Mouse (Mus musculus): Measurements from ENCODE around the gene Mex3d. TPM values are rescaled to one million over a fixed set of nuclear protein-coding genes. Genes with fewer than 3 reads are reported as not detected.

Mex3d gene
- polyA plus RNA-seq, 1 experiment: 13.4 TPM

DNA sequence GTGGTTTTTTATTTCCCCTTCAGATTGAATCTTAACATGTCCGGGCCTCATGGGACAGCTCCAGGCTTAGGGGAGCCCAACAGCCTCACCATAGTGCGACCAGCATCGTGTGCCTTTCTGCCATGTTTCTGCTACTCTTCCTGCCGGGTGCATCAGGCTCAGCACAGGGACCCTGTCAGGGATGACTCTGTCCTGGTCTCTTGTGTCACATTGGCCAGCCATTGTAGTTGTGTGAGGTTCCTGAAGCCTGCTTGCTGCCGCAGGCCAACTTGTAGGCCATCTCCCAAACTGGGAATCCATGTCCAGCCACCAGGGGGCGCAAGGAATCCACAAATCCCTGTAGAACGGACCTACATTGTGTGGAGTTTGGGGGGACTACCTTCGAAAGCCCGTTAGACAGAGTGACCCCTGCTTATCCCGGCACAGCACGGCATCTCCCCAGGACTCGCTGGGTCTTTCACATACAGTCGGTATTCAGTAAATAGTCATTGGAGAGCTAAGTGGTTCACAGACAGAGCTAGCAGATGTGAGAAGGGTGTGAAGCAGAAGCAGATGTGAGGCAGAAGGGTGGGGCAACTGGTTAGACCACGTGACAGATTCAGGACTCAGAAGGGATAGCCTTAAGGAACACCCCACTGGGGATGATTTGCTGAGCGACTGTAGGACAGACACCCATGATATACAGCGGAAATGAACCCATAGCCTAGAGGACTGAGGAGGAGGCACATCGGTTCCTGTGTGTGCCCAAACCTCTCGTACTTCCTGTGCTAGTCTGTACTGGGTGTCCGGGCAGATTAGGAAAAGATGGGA is 47.3 kb downstream of the Mex3d start:
- H3K4me1 ChIP-seq (ENCODE audit: control insufficient read depth, insufficient read depth, insufficient read length): peaks cover 25% of the 10 kb centered on the region

DNA sequence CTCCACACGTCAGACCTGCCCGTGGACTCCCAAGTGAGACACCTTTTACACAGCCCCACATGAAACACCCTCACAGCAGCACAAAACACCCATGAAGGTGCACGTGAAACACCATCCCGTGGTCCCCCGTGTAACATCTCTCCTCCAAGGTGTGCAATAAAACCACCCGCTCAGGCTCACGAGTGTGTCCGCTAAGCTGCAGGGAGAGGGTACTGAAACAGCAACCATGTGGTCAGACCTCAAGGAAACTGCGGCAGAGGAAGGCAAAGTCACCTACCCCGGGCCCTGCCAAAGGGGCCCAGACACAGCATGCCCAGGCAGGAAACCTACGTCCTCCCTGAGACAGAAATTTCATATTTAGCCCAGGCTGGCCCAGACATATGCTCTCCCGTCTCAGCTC is 51.2 kb downstream of the Mex3d start:
- Histone ChIP-seq H3K36me3 (ENCODE audit: control insufficient read depth, insufficient read depth, low read length) (no peaks in the 10 kb centered on the region), H3K27ac (ENCODE audit: insufficient read depth, low read length) (no peak overlapping the region), H3K4me3 (ENCODE audit: extremely low read depth, insufficient read depth, insufficient read length) (no peak overlapping the region), H3K27me3 (ENCODE audit: control insufficient read depth, insufficient read depth, low read length) (peaks cover under 1% of the 10 kb centered on the region; the same call in 1 of the 2 replicates), H3K4me1 (ENCODE audit: control insufficient read depth, insufficient read depth, insufficient read length) (peaks cover 3% of the 10 kb centered on the region; the same call in 1 of the 2 replicates)
- 56% methylated on average over 12 of the region's 12 CpGs for WGBS
- TF ChIP-seq POLR2A (IDR thresholded peaks at IDR 0.05; ENCODE audit: low read depth, low read length) (no peak), CTCF (IDR thresholded peaks at IDR 0.05; ENCODE audit: extremely low read depth, insufficient read depth, insufficient read length, insufficient replicate concordance) (no peak)
- no peak for DNase-seq (ENCODE audit: low read depth in 1 of 2, low spot score in 2 of 2)

More for the DNA sequence above, 47.3 kb downstream of the Mex3d start:
- TF ChIP-seq CTCF (IDR thresholded peaks at IDR 0.05; ENCODE audit: extremely low read depth, insufficient read depth, insufficient read length, insufficient replicate concordance) (peak; percentile 67; the same call in 1 of the 2 replicates), POLR2A (IDR thresholded peaks at IDR 0.05; ENCODE audit: low read depth, low read length) (no peak)
- WGBS: 14% methylated on average over 19 of the region's 19 CpGs
- DNase-seq (ENCODE audit: low read depth in 1 of 2, low spot score in 2 of 2): peak; percentile 59 to 78
- no peaks in the 10 kb centered on the region for H3K36me3 ChIP-seq (ENCODE audit: control insufficient read depth, insufficient read depth, low read length)
- H3K4me3 ChIP-seq (ENCODE audit: extremely low read depth, insufficient read depth, insufficient read length): no peak overlapping the region
- H3K27me3 ChIP-seq (ENCODE audit: control insufficient read depth, insufficient read depth, low read length): peaks cover 19% of the 10 kb centered on the region
- no peak overlapping the region for H3K27ac ChIP-seq (ENCODE audit: insufficient read depth, low read length)

DNA sequence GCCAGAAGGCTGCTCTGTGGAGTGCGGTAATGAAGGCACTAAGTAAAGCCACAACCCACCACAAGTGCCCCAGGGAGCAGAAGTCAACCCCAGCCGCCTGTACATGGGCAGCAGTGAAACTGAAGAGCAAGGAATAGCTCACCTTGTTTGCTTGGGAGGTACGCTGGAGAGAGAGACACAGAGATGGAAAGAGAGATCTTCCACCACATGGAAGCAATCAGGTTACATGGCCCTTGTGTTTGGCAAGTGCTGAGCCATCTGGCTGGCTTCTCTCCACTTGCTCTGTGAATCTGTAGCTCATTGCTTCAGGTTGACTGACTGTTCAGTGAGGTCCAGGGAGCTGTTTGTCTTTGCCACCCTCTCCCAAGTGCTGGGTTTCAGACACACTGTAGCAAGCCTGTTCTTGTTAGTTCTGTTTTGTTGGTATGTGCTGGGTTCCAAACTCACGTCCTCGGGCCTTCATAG is 54.9 kb downstream of the Mex3d start:
- TF ChIP-seq POLR2A (IDR thresholded peaks at IDR 0.05; ENCODE audit: low read depth, low read length) (no peak), CTCF (IDR thresholded peaks at IDR 0.05; ENCODE audit: extremely low read depth, insufficient read depth, insufficient read length, insufficient replicate concordance) (no peak)
- Histone ChIP-seq H3K4me3 (ENCODE audit: extremely low read depth, insufficient read depth, insufficient read length) (no peak overlapping the region), H3K4me1 (ENCODE audit: control insufficient read depth, insufficient read depth, insufficient read length) (no peaks in the 10 kb centered on the region; the same call in 1 of the 2 replicates), H3K36me3 (ENCODE audit: control insufficient read depth, insufficient read depth, low read length) (no peaks in the 10 kb centered on the region), H3K27me3 (ENCODE audit: control insufficient read depth, insufficient read depth, low read length) (no peaks in the 10 kb centered on the region), H3K27ac (ENCODE audit: insufficient read depth, low read length) (no peak overlapping the region; the same call in 1 of the 2 replicates)
- no peak for DNase-seq (ENCODE audit: low read depth in 1 of 2, low spot score in 2 of 2)
- WGBS: 72% methylated on average over 5 of the region's 5 CpGs

DNA sequence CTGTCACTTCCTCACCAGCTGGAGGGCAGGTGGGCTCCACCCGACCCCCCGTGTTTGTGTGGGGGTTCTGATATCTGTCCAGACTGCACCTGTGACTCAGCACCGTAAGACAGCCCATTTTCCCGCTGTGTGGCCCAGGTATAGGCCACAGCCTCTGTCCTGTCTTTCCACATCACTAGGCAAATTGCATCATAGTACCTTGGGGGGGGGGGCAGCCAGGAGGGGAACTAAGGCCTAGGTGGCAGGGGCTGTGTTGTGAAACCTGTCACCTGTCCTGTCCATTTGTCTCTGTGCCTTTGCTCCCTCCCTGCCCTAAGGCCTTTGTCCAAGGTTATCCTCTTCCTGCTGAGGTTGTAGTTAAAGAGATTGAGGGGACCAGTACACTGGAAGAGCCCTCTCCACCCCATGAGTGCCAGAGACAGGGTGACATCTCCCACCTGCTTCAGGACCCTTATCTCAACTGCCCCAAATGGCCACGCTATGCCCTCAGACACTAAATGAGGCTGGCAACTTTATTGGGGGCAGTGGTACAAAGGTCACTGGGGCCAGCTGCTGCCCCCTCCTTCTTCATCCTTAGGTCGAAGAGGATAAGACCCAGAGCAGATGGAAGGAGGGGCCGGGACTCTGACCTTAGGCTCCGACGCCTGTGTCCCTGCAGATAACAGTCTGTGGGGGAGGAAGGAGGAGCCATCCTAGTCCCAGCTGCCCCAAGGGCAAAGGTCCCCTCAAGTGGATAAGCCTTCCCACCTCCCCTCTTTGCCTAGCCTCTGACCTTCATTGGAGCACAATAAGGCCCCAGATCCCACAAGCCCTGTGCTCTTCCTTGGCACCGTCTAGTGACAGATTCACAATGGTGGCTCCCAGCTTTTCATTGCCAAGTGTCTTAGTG is 55.6 kb downstream of the Mex3d start:
- Histone ChIP-seq H3K27ac (ENCODE audit: insufficient read depth, low read length) (no peak overlapping the region; the same call in 1 of the 2 replicates), H3K4me3 (ENCODE audit: extremely low read depth, insufficient read depth, insufficient read length) (no peak overlapping the region), H3K27me3 (ENCODE audit: control insufficient read depth, insufficient read depth, low read length) (no peaks in the 10 kb centered on the region), H3K4me1 (ENCODE audit: control insufficient read depth, insufficient read depth, insufficient read length) (no peaks in the 10 kb centered on the region; the same call in 1 of the 2 replicates), H3K36me3 (ENCODE audit: control insufficient read depth, insufficient read depth, low read length) (no peaks in the 10 kb centered on the region)
- no peak for DNase-seq (ENCODE audit: low read depth in 1 of 2, low spot score in 2 of 2)
- TF ChIP-seq CTCF (IDR thresholded peaks at IDR 0.05; ENCODE audit: extremely low read depth, insufficient read depth, insufficient read length, insufficient replicate concordance) (no peak), POLR2A (IDR thresholded peaks at IDR 0.05; ENCODE audit: low read depth, low read length) (no peak)
- WGBS: 76% methylated on average over 10 of the region's 10 CpGs

DNA sequence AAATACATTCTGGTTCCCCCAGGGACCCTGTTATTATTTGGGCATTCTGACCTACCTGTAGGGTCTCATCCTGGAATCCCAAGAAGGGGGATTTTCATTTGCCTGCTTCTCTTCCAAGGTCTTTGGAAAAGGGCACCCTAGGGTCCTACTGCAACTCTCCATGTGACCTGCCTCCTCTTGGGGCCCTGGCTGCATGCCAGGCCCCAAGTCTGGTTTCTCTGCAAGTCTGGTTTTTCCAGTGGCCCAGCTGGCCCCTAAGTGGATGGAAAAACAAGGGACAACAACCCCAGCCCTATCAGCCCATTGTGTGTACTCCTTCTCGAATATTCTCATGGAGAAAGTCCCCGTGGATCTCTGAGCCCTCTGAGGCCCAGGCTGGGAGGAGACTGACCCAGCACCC is 56.6 kb downstream of the Mex3d start:
- no peak for TF ChIP-seq CTCF (IDR thresholded peaks at IDR 0.05; ENCODE audit: extremely low read depth, insufficient read depth, insufficient read length, insufficient replicate concordance)
- no peak for TF ChIP-seq POLR2A (IDR thresholded peaks at IDR 0.05; ENCODE audit: low read depth, low read length)
- H3K36me3 ChIP-seq (ENCODE audit: control insufficient read depth, insufficient read depth, low read length): no peaks in the 10 kb centered on the region
- no peak overlapping the region for H3K4me3 ChIP-seq (ENCODE audit: extremely low read depth, insufficient read depth, insufficient read length)
- no peaks in the 10 kb centered on the region; the same call in 1 of the 2 replicates for H3K4me1 ChIP-seq (ENCODE audit: control insufficient read depth, insufficient read depth, insufficient read length)
- no peak for DNase-seq (ENCODE audit: low read depth in 1 of 2, low spot score in 2 of 2)
- H3K27me3 ChIP-seq (ENCODE audit: control insufficient read depth, insufficient read depth, low read length): no peaks in the 10 kb centered on the region
- no peak overlapping the region for H3K27ac ChIP-seq (ENCODE audit: insufficient read depth, low read length)
- WGBS: 77% methylated on average over 2 of the region's 2 CpGs

Other genes with a start within 250 kb of the Mex3d start
- 592 and 782 TPM in 2 replicates for gene Atp5d, start 249.0 kb downstream of the Mex3d start, polyA plus RNA-seq (2012; rRNA removed)
- gene Cbarp, start 246.8 kb downstream of the Mex3d start, polyA plus RNA-seq (2012; rRNA removed): 11.9 and 13.4 TPM in 2 replicates
- gene Midn, start 239.4 kb downstream of the Mex3d start, polyA plus RNA-seq (2012; rRNA removed): 128 and 157 TPM in 2 replicates
- 144 and 151 TPM in 2 replicates for gene Cirbp, start 221.7 kb downstream of the Mex3d start, polyA plus RNA-seq (2012; rRNA removed)
- 10.8 TPM in 2 replicates for gene 1600002K03Rik, start 214.7 kb downstream of the Mex3d start, polyA plus RNA-seq (2012; rRNA removed)
- gene Efna2, start 208.2 kb downstream of the Mex3d start, polyA plus RNA-seq (2012; rRNA removed): 1.3 and 1.8 TPM in 2 replicates
- 35.1 and 42.8 TPM in 2 replicates for gene Mum1, start 161.2 kb downstream of the Mex3d start, polyA plus RNA-seq (2012; rRNA removed)
- 314 and 402 TPM in 2 replicates for gene Ndufs7, start 138.5 kb downstream of the Mex3d start, polyA plus RNA-seq (2012; rRNA removed)
- gene Gamt, start 126.6 kb downstream of the Mex3d start, polyA plus RNA-seq (2012; rRNA removed): 19.7 and 23.5 TPM in 2 replicates
- gene Dazap1, start 126.2 kb downstream of the Mex3d start, polyA plus RNA-seq (2012; rRNA removed): 66.8 and 74.5 TPM in 2 replicates
- 2,107 and 2,204 TPM in 2 replicates for gene Rps15, start 95.2 kb downstream of the Mex3d start, polyA plus RNA-seq (2012; rRNA removed)
- 0.68 and 1.00 TPM in 2 replicates for gene Apc2, start 91.7 kb downstream of the Mex3d start, polyA plus RNA-seq (2012; rRNA removed)
- gene 2310011J03Rik, start 67.1 kb downstream of the Mex3d start, polyA plus RNA-seq (2012; rRNA removed): 40.6 and 56.7 TPM in 2 replicates
- 6.2 and 10.0 TPM in 2 replicates for gene Pcsk4, start 58.2 kb downstream of the Mex3d start, polyA plus RNA-seq (2012; rRNA removed)
- gene Reep6, start 57.7 kb downstream of the Mex3d start, polyA plus RNA-seq (2012; rRNA removed): 2.1 and 2.5 TPM in 2 replicates
- 8.8 and 14.3 TPM in 2 replicates for gene Adamtsl5, start 39.2 kb downstream of the Mex3d start, polyA plus RNA-seq (2012; rRNA removed)
- 0.04 TPM in 1 of 2 replicates, not detected in the other for gene Plk5, start 31.2 kb downstream of the Mex3d start, polyA plus RNA-seq (2012; rRNA removed)
- 110 and 124 TPM in 2 replicates for gene Mbd3, start 11.9 kb upstream of the Mex3d start, polyA plus RNA-seq (2012; rRNA removed)
- gene Uqcr11, start 19.2 kb upstream of the Mex3d start, polyA plus RNA-seq (2012; rRNA removed): 399 and 753 TPM in 2 replicates
- gene Tcf3, start 46.0 kb upstream of the Mex3d start, polyA plus RNA-seq (2012; rRNA removed): 173 and 240 TPM in 2 replicates
- not detected in 2 replicates for gene Onecut3, start 107.2 kb upstream of the Mex3d start, polyA plus RNA-seq (2012; rRNA removed)
- 0.01 and 0.04 TPM in 2 replicates for gene Atp8b3, start 151.5 kb upstream of the Mex3d start, polyA plus RNA-seq (2012; rRNA removed)
- gene Rexo1, start 173.9 kb upstream of the Mex3d start, polyA plus RNA-seq (2012; rRNA removed): 78.0 and 95.1 TPM in 2 replicates
- gene Klf16, start 189.7 kb upstream of the Mex3d start, polyA plus RNA-seq (2012; rRNA removed): 27.9 and 41.8 TPM in 2 replicates
- 220 and 302 TPM in 2 replicates for gene Abhd17a, start 202.7 kb upstream of the Mex3d start, polyA plus RNA-seq (2012; rRNA removed)
- 94.8 and 110 TPM in 2 replicates for gene Scamp4, start 215.2 kb upstream of the Mex3d start, polyA plus RNA-seq (2012; rRNA removed)
- gene Adat3, start 215.2 kb upstream of the Mex3d start, polyA plus RNA-seq (2012; rRNA removed): 17.0 and 25.7 TPM in 2 replicates
- 2.9 and 3.0 TPM in 2 replicates for gene Gm49322, start 218.4 kb upstream of the Mex3d start, polyA plus RNA-seq (2012; rRNA removed)
- 206 and 283 TPM in 2 replicates for gene Csnk1g2, start 235.2 kb upstream of the Mex3d start, polyA plus RNA-seq (2012; rRNA removed)